Mouse (Mus musculus) ES-Bruce4 (cell line): ENCODE measurements at regions not wholly inside any gene's neighbourhood (a gene's known extent, or its start where the extent isn't known, plus 50 kb on each side); places are given as distances from the start of the nearest gene placed in this dataset.

Source experiments
- CTCF ChIP-seq: IDR thresholded peaks from one replicate; pipeline ENCODE4 v1.8.1; 2011; ENCODE audit warnings: low read depth, low read length
- POLR2A ChIP-seq: IDR thresholded peaks from one replicate; pipeline ENCODE4 v1.8.1; 2011; ENCODE audit warnings: low read length; ENCODE audit not compliant: insufficient read depth

DNA sequence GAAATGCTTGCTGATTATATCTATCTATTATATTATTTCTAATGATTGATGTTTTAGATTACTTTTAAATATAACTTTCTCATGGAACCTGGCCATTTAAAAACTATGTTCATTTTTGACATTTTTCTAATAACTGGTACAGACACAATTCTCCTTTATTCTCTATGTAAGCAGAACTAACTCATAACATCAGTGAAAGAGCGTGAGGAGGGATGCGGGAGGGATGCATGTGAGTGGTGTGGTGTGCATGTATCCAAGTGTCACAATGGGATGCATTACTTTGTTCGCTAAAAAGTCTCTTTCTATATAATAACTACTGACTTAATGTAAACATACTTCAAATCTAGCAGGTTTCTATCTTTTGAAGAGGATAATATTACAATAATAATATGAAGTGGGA is 428.7 kb upstream of the Ccnh start:
- TF ChIP-seq CTCF = no peak
- TF ChIP-seq POLR2A = no peak
